Mouse (Mus musculus): ENCODE measurements around the gene Itpr1.

The Itpr1 gene

GRCm38 (mm10) chr6:108446766-108447165 is 233.9 kb downstream of the Itpr1 start:
- DNase-seq = no peak

GRCm38 (mm10) chr6:108447179-108447845 is 234.4 kb downstream of the Itpr1 start:
- no peak for DNase-seq

GRCm38 (mm10) chr6:108448016-108448735 is 235.3 kb downstream of the Itpr1 start:
- DNase-seq = no peak

GRCm38 (mm10) chr6:108448864-108449263 is 236.0 kb downstream of the Itpr1 start:
- DNase-seq = no peak

- DNase-seq = no peak
These were observed 238.6 kb downstream of the Itpr1 start for GRCm38 (mm10) chr6:108451536-108451935.

- DNase-seq = no peak
These were observed 240.7 kb downstream of the Itpr1 start for GRCm38 (mm10) chr6:108453618-108454017.

- no peak for DNase-seq
These were observed 241.4 kb downstream of the Itpr1 start for GRCm38 (mm10) chr6:108454061-108454891.

GRCm38 (mm10) chr6:108454979-108455836 is 242.3 kb downstream of the Itpr1 start:
- DNase-seq = no peak

- DNase-seq = peak; percentile 60
These were observed 243.6 kb downstream of the Itpr1 start for GRCm38 (mm10) chr6:108456231-108457062.

GRCm38 (mm10) chr6:108457063-108457405 is 244.1 kb downstream of the Itpr1 start:
- peak; percentile 58 for DNase-seq

GRCm38 (mm10) chr6:108457516-108458181 is 244.8 kb downstream of the Itpr1 start:
- no peak for DNase-seq

- peak; percentile 75 for DNase-seq
These were observed 245.3 kb downstream of the Itpr1 start for GRCm38 (mm10) chr6:108458182-108458571.

GRCm38 (mm10) chr6:108458826-108459225 is 245.9 kb downstream of the Itpr1 start:
- no peak for DNase-seq

GRCm38 (mm10) chr6:108464308-108464979 is 251.5 kb downstream of the Itpr1 start:
- peak; percentile 13 for DNase-seq

- DNase-seq = peak; percentile 11
These were observed 252.3 kb downstream of the Itpr1 start for GRCm38 (mm10) chr6:108465159-108465558.

GRCm38 (mm10) chr6:108466061-108466531 is 253.2 kb downstream of the Itpr1 start:
- DNase-seq = peak; percentile 14

GRCm38 (mm10) chr6:108467597-108467996 is 254.7 kb downstream of the Itpr1 start:
- DNase-seq = peak; percentile 35

- DNase-seq = no peak
These were observed 255.4 kb downstream of the Itpr1 start for GRCm38 (mm10) chr6:108468226-108468825.

- no peak for DNase-seq
These were observed 259.0 kb downstream of the Itpr1 start for GRCm38 (mm10) chr6:108471878-108472277.

GRCm38 (mm10) chr6:108472748-108473147 is 259.9 kb downstream of the Itpr1 start:
- DNase-seq = no peak

All from kidney, adult 18-20 months (tissue).